Mouse (Mus musculus): Measurements from ENCODE around the gene Tmem59. TPM values are rescaled to one million over a fixed set of nuclear protein-coding genes. Genes with fewer than 3 reads are reported as not detected.

The Tmem59 gene
- total and polyA plus RNA-seq, 3 experiments = 74.2 to 209 (median 89.2) TPM

DNA sequence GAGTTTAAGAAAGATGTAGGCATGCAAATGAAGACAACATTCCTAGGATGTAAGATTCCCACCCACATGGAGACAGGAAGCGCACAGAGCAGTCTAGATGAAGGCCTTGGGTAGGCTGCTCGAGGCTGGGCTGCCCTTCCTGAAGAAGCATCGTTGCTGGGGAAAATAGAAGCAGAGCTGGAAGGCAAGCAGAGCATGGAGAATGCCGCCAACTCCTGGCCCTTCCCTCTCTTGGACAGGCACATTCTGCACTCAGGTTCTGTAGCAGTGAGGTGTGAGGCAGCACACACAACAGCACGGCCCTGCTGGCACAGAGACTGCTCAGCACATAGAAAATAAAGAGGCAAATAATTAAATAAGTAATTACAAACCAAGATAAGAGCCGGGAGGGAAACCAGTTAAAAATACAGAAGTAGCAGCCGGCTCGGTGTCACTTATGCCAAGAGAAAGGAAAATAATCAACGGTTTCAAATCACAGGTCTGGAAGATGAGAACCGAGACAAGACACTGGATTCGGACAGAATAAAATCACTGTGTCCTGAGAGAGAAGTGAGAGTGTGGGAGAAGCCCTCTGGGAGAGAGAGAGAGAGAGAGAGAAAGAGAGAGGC lies 18.9 kb upstream of the Tmem59 start:
- Histone ChIP-seq H3K4me3 (ENCODE audit: low read depth, low read length) (no peak overlapping the region), H3K9me3 (replicated peaks) (no peaks in the 10 kb centered on the region), H3K4me1 (ENCODE audit: insufficient read depth, low read depth, low read length) (peaks cover 7% of the 10 kb centered on the region; the same call in 1 of the 2 replicates), H3K36me3 (replicated peaks) (peaks cover 73% of the 10 kb centered on the region), H3K27me3 (ENCODE audit: insufficient read depth, low read length) (no peaks in the 10 kb centered on the region)
- no peak for ATAC-seq (ENCODE audit: extremely low read depth, insufficient number of reproducible peaks, low FRiP score, poor library complexity, severe bottlenecking)
- TF ChIP-seq GATA2 (IDR thresholded peaks at IDR 0.05; ENCODE audit: borderline replicate concordance, low read depth, low read length) = no peak
- TF ChIP-seq POLR2AphosphoS5 (IDR thresholded peaks at IDR 0.05; ENCODE audit: insufficient replicate concordance, low read depth, low read length) = no peak
- TF ChIP-seq CTCF (IDR thresholded peaks at IDR 0.05; ENCODE audit: low read depth, low read length) = no peak
- TF ChIP-seq GATA1 (IDR thresholded peaks at IDR 0.05; ENCODE audit: borderline replicate concordance, low read length) = no peak
- TF ChIP-seq TAL1 (conservative IDR thresholded peaks at IDR 0.05; ENCODE audit: low read depth, low read length) = no peak
- no peak for DNase-seq (ENCODE audit: low spot score)

DNA sequence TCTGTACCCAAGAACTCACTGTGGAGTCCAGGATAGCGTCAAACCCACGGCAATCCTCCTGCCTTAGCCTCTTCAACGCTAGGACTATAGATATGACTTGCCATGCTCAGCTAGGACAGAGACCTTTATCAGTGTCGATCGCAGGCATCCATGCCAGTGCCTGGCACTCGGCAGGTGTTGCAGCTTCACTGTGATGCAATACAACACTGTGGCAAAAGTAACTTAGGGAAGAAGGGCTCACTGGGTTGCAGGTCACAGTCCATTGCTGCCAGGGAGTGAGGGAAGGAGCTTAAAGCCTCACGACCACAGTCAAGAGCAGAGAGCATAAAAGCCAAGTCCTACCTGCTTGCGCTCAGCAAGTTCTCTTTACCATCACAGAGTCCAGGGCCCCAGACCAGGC lies 18.0 kb upstream of the Tmem59 start:
- peaks cover 74% of the 10 kb centered on the region for H3K36me3 ChIP-seq (replicated peaks)
- no peaks in the 10 kb centered on the region for H3K9me3 ChIP-seq (replicated peaks)
- no peak for ATAC-seq (ENCODE audit: extremely low read depth, insufficient number of reproducible peaks, low FRiP score, poor library complexity, severe bottlenecking)
- DNase-seq (ENCODE audit: low spot score) = no peak
- peaks cover 7% of the 10 kb centered on the region; the same call in 1 of the 2 replicates for H3K4me1 ChIP-seq (ENCODE audit: insufficient read depth, low read depth, low read length)
- no peaks in the 10 kb centered on the region for H3K27me3 ChIP-seq (ENCODE audit: insufficient read depth, low read length)
- TF ChIP-seq GATA2 (IDR thresholded peaks at IDR 0.05; ENCODE audit: borderline replicate concordance, low read depth, low read length) = no peak
- no peak for TF ChIP-seq GATA1 (IDR thresholded peaks at IDR 0.05; ENCODE audit: borderline replicate concordance, low read length)
- no peak for TF ChIP-seq TAL1 (conservative IDR thresholded peaks at IDR 0.05; ENCODE audit: low read depth, low read length)
- TF ChIP-seq CTCF (IDR thresholded peaks at IDR 0.05; ENCODE audit: low read depth, low read length) = no peak
- TF ChIP-seq POLR2AphosphoS5 (IDR thresholded peaks at IDR 0.05; ENCODE audit: insufficient replicate concordance, low read depth, low read length) = no peak
- no peak overlapping the region for H3K4me3 ChIP-seq (ENCODE audit: low read depth, low read length)

DNA sequence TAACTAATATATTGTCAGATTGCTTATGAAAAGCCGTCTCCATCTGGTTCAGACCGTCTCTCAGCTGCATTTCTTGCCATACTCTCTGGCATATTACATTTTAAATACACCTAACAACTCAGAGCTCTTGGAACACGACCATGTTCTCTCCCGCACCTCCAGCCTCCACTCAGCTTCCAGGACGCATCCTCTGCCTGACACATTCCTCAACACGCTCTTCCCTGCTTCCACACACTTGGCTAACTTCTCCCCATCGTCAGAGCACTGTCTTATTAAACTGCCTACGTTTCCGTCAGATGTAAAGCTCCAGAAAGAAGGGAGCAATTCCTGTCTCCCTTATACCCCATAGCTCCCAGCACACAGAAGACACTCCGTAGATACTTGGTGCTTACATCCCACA lies 14.9 kb upstream of the Tmem59 start:
- Histone ChIP-seq H3K27me3 (ENCODE audit: insufficient read depth, low read length) (no peaks in the 10 kb centered on the region), H3K9me3 (replicated peaks) (no peaks in the 10 kb centered on the region), H3K36me3 (replicated peaks) (peaks cover 70% of the 10 kb centered on the region), H3K4me1 (ENCODE audit: insufficient read depth, low read depth, low read length) (peaks cover 27% of the 10 kb centered on the region), H3K4me3 (ENCODE audit: low read depth, low read length) (no peak overlapping the region)
- TF ChIP-seq POLR2AphosphoS5 (IDR thresholded peaks at IDR 0.05; ENCODE audit: insufficient replicate concordance, low read depth, low read length) = no peak
- no peak for TF ChIP-seq GATA2 (IDR thresholded peaks at IDR 0.05; ENCODE audit: borderline replicate concordance, low read depth, low read length)
- TF ChIP-seq GATA1 (IDR thresholded peaks at IDR 0.05; ENCODE audit: borderline replicate concordance, low read length) = no peak
- no peak for TF ChIP-seq CTCF (IDR thresholded peaks at IDR 0.05; ENCODE audit: low read depth, low read length)
- no peak for TF ChIP-seq TAL1 (conservative IDR thresholded peaks at IDR 0.05; ENCODE audit: low read depth, low read length)
- DNase-seq (ENCODE audit: low spot score) = no peak
- no peak for ATAC-seq (ENCODE audit: extremely low read depth, insufficient number of reproducible peaks, low FRiP score, poor library complexity, severe bottlenecking)

DNA sequence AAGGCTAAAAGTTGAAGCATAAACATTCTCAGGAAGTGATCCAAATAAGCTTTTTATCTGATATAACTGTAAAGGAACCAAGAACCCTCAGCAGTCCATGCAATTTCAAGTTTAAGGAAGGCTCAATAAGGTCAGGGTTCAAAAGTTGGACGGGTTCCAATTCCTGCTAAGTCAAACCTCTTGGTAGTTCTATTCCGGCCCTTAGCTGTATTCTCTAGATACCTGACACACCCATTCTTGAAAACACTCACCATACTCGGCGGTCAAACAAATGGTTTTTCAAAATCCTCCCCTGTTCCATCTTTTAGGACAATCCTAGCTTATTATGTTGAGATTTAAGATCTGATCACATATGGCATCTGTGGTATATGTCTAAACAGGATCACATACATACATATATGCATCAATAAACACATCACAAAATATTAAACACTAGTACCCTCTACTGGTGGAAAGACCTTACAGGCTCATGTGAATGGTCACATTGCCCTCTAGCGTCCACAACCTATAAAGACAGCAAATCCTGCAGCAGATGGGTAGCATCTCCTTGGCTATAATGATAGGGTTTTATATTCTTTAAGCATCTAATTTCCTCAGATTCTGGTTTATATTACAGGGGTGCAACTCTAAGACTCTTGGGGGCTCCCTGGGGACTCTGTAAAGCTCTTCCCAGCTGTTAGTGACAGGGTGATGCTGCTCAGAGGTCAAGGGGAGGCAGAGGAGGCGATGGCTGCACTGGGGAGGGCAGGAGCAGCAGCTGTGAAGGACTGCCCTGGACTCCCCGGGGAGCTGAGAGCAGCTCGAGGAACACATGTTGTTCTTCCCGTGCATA lies 14.2 kb upstream of the Tmem59 start:
- H3K4me3 ChIP-seq (ENCODE audit: low read depth, low read length) = no peak overlapping the region
- ATAC-seq (ENCODE audit: extremely low read depth, insufficient number of reproducible peaks, low FRiP score, poor library complexity, severe bottlenecking) (no peak), DNase-seq (ENCODE audit: low spot score) (peak; percentile 52)
- no peaks in the 10 kb centered on the region for H3K9me3 ChIP-seq (replicated peaks)
- TF ChIP-seq TAL1 (conservative IDR thresholded peaks at IDR 0.05; ENCODE audit: low read depth, low read length) = no peak
- TF ChIP-seq GATA2 (IDR thresholded peaks at IDR 0.05; ENCODE audit: borderline replicate concordance, low read depth, low read length) = no peak
- no peak for TF ChIP-seq POLR2AphosphoS5 (IDR thresholded peaks at IDR 0.05; ENCODE audit: insufficient replicate concordance, low read depth, low read length)
- peak; percentile 90 for TF ChIP-seq CTCF (IDR thresholded peaks at IDR 0.05; ENCODE audit: low read depth, low read length)
- no peak for TF ChIP-seq GATA1 (IDR thresholded peaks at IDR 0.05; ENCODE audit: borderline replicate concordance, low read length)
- peaks cover 73% of the 10 kb centered on the region for H3K36me3 ChIP-seq (replicated peaks)
- H3K4me1 ChIP-seq (ENCODE audit: insufficient read depth, low read depth, low read length) = peaks cover 27% of the 10 kb centered on the region
- no peaks in the 10 kb centered on the region for H3K27me3 ChIP-seq (ENCODE audit: insufficient read depth, low read length)

DNA sequence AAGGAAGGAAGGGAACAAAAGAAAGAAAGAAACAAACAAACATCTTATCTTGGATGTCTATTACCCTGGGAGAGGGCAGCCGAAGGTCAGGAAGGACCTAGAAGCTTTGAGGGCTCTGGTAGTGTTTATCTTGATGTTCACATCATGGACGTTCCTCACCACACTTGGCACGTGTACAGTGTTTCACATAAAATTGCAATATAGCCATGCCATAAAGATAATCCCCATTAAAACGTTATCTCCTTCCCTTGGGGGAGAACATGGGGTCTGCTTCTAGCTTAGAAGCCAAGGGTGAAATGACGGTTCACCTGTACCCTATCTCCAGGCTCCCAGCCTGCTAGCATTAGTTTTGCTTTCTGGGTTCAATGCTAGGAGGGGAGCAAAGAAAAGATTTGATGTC lies 11.5 kb upstream of the Tmem59 start:
- peaks cover 69% of the 10 kb centered on the region for H3K36me3 ChIP-seq (replicated peaks)

DNA sequence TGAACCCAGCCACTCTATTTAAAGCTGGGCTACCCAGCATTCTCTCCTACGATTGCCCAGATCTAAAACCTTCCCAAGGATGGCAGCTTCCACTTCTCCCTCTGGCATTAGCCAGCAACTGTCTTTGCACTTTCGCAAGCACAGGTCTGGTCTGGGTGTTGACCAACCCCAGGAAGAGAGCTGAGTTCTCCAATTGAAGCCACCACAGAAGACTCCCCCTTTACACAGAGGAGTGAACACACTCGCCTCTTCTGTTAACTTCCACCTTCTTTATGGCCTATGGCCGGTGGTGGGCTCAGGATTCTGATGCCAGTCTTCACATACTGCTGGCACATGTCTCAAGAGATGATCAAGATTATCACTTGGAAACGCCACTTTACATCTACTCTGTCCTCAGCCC lies 10.4 kb upstream of the Tmem59 start:
- Histone ChIP-seq H3K4me1 (ENCODE audit: insufficient read depth, low read depth, low read length) (peaks cover 40% of the 10 kb centered on the region), H3K27me3 (ENCODE audit: insufficient read depth, low read length) (no peaks in the 10 kb centered on the region), H3K36me3 (replicated peaks) (peaks cover 74% of the 10 kb centered on the region), H3K4me3 (ENCODE audit: low read depth, low read length) (no peak overlapping the region), H3K9me3 (replicated peaks) (no peaks in the 10 kb centered on the region)
- ATAC-seq (ENCODE audit: extremely low read depth, insufficient number of reproducible peaks, low FRiP score, poor library complexity, severe bottlenecking) (no peak), DNase-seq (ENCODE audit: low spot score) (no peak)
- TF ChIP-seq TAL1 (conservative IDR thresholded peaks at IDR 0.05; ENCODE audit: low read depth, low read length) (no peak), POLR2AphosphoS5 (IDR thresholded peaks at IDR 0.05; ENCODE audit: insufficient replicate concordance, low read depth, low read length) (no peak), CTCF (IDR thresholded peaks at IDR 0.05; ENCODE audit: low read depth, low read length) (no peak), GATA2 (IDR thresholded peaks at IDR 0.05; ENCODE audit: borderline replicate concordance, low read depth, low read length) (no peak), GATA1 (IDR thresholded peaks at IDR 0.05; ENCODE audit: borderline replicate concordance, low read length) (no peak)

More for the DNA sequence above, 11.5 kb upstream of the Tmem59 start:
- ATAC-seq (ENCODE audit: extremely low read depth, insufficient number of reproducible peaks, low FRiP score, poor library complexity, severe bottlenecking) (no peak), DNase-seq (ENCODE audit: low spot score) (peak; percentile 14)
- TF ChIP-seq TAL1 (conservative IDR thresholded peaks at IDR 0.05; ENCODE audit: low read depth, low read length) (peak; percentile 70), CTCF (IDR thresholded peaks at IDR 0.05; ENCODE audit: low read depth, low read length) (no peak), GATA2 (IDR thresholded peaks at IDR 0.05; ENCODE audit: borderline replicate concordance, low read depth, low read length) (no peak), POLR2AphosphoS5 (IDR thresholded peaks at IDR 0.05; ENCODE audit: insufficient replicate concordance, low read depth, low read length) (no peak), GATA1 (IDR thresholded peaks at IDR 0.05; ENCODE audit: borderline replicate concordance, low read length) (no peak)
- Histone ChIP-seq H3K27me3 (ENCODE audit: insufficient read depth, low read length) (no peaks in the 10 kb centered on the region), H3K4me3 (ENCODE audit: low read depth, low read length) (no peak overlapping the region), H3K4me1 (ENCODE audit: insufficient read depth, low read depth, low read length) (peaks cover 31% of the 10 kb centered on the region), H3K9me3 (replicated peaks) (no peaks in the 10 kb centered on the region)
